Mouse (Mus musculus): ENCODE measurements around the gene Gria1.

Gene Gria1

GRCm38 (mm10) chr11:57011024-57011690 lies at the start of gene Gria1:
Gria1 (plus strand) TSS chr11:57011387.
- DNase-seq, result no peak

GRCm38 (mm10) chr11:56961751-56962150 lies 49.4 kb upstream of the Gria1 start:
- no peak for DNase-seq

- no peak for DNase-seq
These were observed 38.4 kb upstream of the Gria1 start for GRCm38 (mm10) chr11:56972814-56973213.

GRCm38 (mm10) chr11:56984321-56985000 lies 26.7 kb upstream of the Gria1 start:
- no peak for DNase-seq

- peak; percentile 6 to 10 for DNase-seq
These were observed 25.7 kb upstream of the Gria1 start for GRCm38 (mm10) chr11:56985457-56985856.

GRCm38 (mm10) chr11:56999601-57000001 lies 11.6 kb upstream of the Gria1 start:
- DNase-seq, result peak in 1 of 2 experiments; percentile 20

- DNase-seq, result no peak
These were observed 6.6 kb upstream of the Gria1 start for GRCm38 (mm10) chr11:57004611-57005010.

- no peak for DNase-seq
These were observed 5.8 kb upstream of the Gria1 start for GRCm38 (mm10) chr11:57005341-57005740.

- DNase-seq, result no peak
These were observed 3.4 kb upstream of the Gria1 start for GRCm38 (mm10) chr11:57007790-57008189.

GRCm38 (mm10) chr11:57010611-57011010 lies 576 bp upstream of the Gria1 start:
- DNase-seq, result no peak

GRCm38 (mm10) chr11:57011691-57012039 lies 478 bp downstream of the Gria1 start:
- DNase-seq, result peak; percentile 26 to 47

- no peak for DNase-seq
These were observed 1.2 kb downstream of the Gria1 start for GRCm38 (mm10) chr11:57012287-57012921.

GRCm38 (mm10) chr11:57013464-57014190 lies 2.4 kb downstream of the Gria1 start:
- no peak for DNase-seq

- DNase-seq, result no peak
These were observed 3.2 kb downstream of the Gria1 start for GRCm38 (mm10) chr11:57014396-57014795.

- no peak for DNase-seq
These were observed 7.3 kb downstream of the Gria1 start for GRCm38 (mm10) chr11:57018536-57018935.

GRCm38 (mm10) chr11:57022400-57022799 lies 11.2 kb downstream of the Gria1 start:
- no peak for DNase-seq

GRCm38 (mm10) chr11:57030448-57030847 lies 19.3 kb downstream of the Gria1 start:
- DNase-seq, result no peak

- peak; percentile 47 for DNase-seq
These were observed 27.6 kb downstream of the Gria1 start for GRCm38 (mm10) chr11:57038807-57039206.

GRCm38 (mm10) chr11:57039306-57039705 lies 28.1 kb downstream of the Gria1 start:
- DNase-seq, result no peak

GRCm38 (mm10) chr11:57042057-57042456 lies 30.9 kb downstream of the Gria1 start:
- DNase-seq, result no peak

- no peak for DNase-seq
These were observed 33.0 kb downstream of the Gria1 start for GRCm38 (mm10) chr11:57044146-57044545.

GRCm38 (mm10) chr11:57051666-57052562 lies 40.7 kb downstream of the Gria1 start:
- peak; percentile 69 to 76 for DNase-seq

All from kidney, postnatal 4 days (tissue).